Mouse (Mus musculus): Measurements from ENCODE around the gene Grid2ip. TPM values are rescaled to one million over a fixed set of nuclear protein-coding genes. Genes with fewer than 3 reads are reported as not detected.

Grid2ip gene
- polyA plus RNA-seq, 1 experiment from 2014 or later, result 0.36 TPM

DNA sequence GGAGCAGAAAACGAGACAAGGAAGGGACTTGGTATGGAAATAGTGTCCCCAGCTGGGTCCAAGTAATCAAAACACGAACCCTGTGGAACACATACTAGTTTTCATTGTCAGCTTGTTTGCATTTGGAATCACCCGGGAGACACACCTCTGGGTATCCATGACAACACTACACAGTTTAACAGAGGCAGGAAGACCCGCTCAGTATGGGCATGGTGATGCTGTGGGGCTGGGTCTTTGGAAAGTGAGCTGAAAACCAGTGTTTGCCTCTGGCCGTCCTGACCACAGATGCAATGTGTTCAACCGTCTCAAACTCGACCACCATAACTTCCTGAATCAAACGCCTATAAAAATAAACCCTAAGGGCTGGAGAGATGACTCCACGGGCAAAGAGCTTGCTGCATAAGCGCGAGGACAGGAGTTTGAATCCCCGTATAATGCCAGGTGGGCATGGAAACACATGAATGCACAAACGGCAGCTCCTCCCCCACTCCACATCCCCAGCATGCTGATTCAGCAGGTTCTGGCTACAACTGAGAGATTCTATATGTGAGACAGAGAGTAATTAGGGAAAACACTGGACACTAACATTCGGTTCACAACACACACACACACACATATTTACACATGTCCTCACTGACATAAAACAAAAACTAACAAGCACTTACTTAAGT, 22.6 kb upstream of the Grid2ip start:
- 74% methylated on average over 14 of the region's 14 CpGs for WGBS
- Histone ChIP-seq H3K9me3 (no peaks in the 10 kb centered on the region), H3K4me2 (replicated peaks) (no peak overlapping the region), H3K4me1 (replicated peaks) (peaks cover 8% of the 10 kb centered on the region), H3K36me3 (no peaks in the 10 kb centered on the region), H3K9ac (replicated peaks) (no peak overlapping the region), H3K27ac (no peak overlapping the region), H3K27me3 (no peaks in the 10 kb centered on the region), H3K4me3 (replicated peaks) (no peak overlapping the region)
- no peak for ATAC-seq

- ATAC-seq, result no peak
- no peak overlapping the region for H3K9ac ChIP-seq (replicated peaks)
- WGBS, result 82% methylated on average over 7 of the region's 7 CpGs
Measured at GRCm38 (mm10) chr5:143335089-143335460, 22.1 kb upstream of the Grid2ip start.

GRCm38 (mm10) chr5:143336559-143336958, 20.6 kb upstream of the Grid2ip start:
- WGBS, result 66% methylated on average over 6 of the region's 6 CpGs

More at GRCm38 (mm10) chr5:143335089-143335460, 22.1 kb upstream of the Grid2ip start:
- no peak overlapping the region for H3K4me2 ChIP-seq (replicated peaks)
- H3K27ac ChIP-seq, result no peak overlapping the region
- H3K4me1 ChIP-seq (replicated peaks), result peaks cover 2% of the 10 kb centered on the region
- no peaks in the 10 kb centered on the region for H3K36me3 ChIP-seq
- no peaks in the 10 kb centered on the region for H3K27me3 ChIP-seq
- H3K9me3 ChIP-seq, result no peaks in the 10 kb centered on the region
- no peak overlapping the region for H3K4me3 ChIP-seq (replicated peaks)

DNA sequence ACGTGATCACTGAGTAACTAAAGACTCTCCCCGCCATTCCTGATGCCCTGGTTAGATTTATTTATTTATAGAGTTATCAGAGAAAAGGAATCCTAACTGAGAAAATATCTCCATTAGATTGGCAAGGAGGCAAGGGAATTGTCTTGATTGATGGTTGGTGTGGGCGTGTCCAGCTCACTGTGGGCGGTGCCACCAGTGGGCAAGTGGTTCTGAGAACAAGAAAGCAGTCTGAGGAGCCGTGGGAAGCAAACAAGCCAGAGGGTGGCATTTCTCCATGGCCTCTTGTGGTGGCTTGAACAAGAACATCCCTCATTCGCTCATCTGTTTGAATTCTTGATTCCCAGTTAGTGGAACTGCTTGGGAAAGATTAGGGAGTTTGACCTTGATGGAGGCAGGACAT, 17.5 kb upstream of the Grid2ip start:
- no peak overlapping the region for H3K27ac ChIP-seq
- 55% methylated on average over 6 of the region's 6 CpGs for WGBS
- ATAC-seq, result no peak
- H3K4me1 ChIP-seq (replicated peaks), result no peaks in the 10 kb centered on the region
- no peaks in the 10 kb centered on the region for H3K27me3 ChIP-seq
- H3K36me3 ChIP-seq, result no peaks in the 10 kb centered on the region
- no peak overlapping the region for H3K4me3 ChIP-seq (replicated peaks)
- no peak overlapping the region for H3K4me2 ChIP-seq (replicated peaks)
- no peaks in the 10 kb centered on the region for H3K9me3 ChIP-seq
- no peak overlapping the region for H3K9ac ChIP-seq (replicated peaks)

More at GRCm38 (mm10) chr5:143336559-143336958, 20.6 kb upstream of the Grid2ip start:
- Histone ChIP-seq H3K4me3 (replicated peaks) (no peak overlapping the region), H3K27me3 (no peaks in the 10 kb centered on the region), H3K9me3 (no peaks in the 10 kb centered on the region), H3K27ac (no peak overlapping the region), H3K4me2 (replicated peaks) (no peak overlapping the region), H3K4me1 (replicated peaks) (no peaks in the 10 kb centered on the region), H3K9ac (replicated peaks) (no peak overlapping the region), H3K36me3 (no peaks in the 10 kb centered on the region)
- no peak for ATAC-seq

DNA sequence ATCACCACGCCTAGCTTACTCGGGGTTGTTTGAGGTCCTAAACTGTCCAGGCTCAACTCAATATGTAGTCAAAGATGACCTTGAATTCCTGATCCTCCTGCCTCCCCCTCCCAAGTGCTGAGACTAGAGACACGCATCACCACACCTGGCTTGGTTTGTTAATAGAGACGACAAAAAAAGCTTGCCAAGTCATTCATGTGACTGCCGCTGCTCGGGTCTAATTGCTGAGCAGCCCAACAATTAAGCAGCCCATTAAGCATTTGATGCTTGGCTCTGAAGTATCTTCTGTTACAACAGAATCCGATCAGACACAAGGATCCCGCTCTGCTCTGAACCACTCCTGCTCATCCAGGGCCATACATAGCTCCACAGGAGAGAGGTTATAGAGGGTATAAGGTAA, 10.8 kb upstream of the Grid2ip start:
- Histone ChIP-seq H3K36me3 (no peaks in the 10 kb centered on the region), H3K9ac (replicated peaks) (no peak overlapping the region), H3K4me1 (replicated peaks) (no peaks in the 10 kb centered on the region), H3K27me3 (no peaks in the 10 kb centered on the region), H3K4me2 (replicated peaks) (no peak overlapping the region), H3K4me3 (replicated peaks) (no peak overlapping the region), H3K9me3 (no peaks in the 10 kb centered on the region), H3K27ac (no peak overlapping the region)
- ATAC-seq, result no peak
- 76% methylated on average over 8 of the region's 8 CpGs for WGBS

DNA sequence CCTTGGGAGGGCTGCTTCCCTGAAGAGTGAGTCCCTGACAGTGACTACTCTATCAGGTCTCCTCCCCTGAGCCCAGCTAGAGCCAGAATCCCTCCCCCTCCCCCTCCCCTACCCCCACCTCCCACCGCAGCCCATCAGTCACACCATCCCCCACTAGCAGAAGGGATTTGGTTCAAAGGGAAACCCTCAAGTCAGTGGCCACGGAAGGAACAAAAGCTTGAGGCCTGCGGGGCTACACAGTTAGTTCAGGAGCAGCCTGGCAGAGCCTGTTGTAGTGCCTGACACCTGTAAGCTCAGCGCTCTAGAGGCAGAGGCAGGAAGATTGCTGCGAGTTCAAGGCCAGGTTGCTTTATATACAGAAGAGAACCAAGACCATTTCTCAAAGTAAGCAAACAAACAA, 1.1 kb upstream of the Grid2ip start:
- Histone ChIP-seq H3K4me2 (replicated peaks) (no peak overlapping the region), H3K4me3 (replicated peaks) (no peak overlapping the region), H3K27me3 (peaks cover 20% of the 10 kb centered on the region), H3K36me3 (no peaks in the 10 kb centered on the region), H3K9ac (replicated peaks) (no peak overlapping the region), H3K9me3 (0 out of 2 replicates have a peak, but pooled peaks cover 8% of the 10 kb centered on the region), H3K27ac (no peak overlapping the region), H3K4me1 (replicated peaks) (peaks cover 6% of the 10 kb centered on the region)
- WGBS, result 33% methylated on average over 5 of the region's 5 CpGs
- no peak for ATAC-seq

DNA sequence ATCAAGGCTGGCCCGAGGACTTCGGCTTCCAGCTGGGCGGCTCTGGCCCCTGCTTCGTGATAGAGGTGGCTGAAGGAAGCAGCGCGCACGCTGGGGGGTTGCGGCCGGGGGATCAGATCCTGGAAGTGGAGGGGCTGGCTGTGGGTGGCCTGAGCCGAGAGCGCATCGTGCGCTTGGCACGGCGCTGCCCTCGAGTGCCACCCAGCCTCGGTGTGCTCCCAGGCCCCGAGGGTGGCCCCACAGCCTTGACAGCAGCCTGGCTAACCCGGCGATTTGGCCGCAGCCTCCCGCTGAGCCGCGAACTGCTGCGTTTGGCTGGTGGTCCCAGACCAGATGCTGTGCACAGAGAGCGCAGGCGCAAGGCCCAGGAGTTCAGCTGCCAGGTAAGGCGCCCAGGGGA, 426 bp downstream of the Grid2ip start:
- Histone ChIP-seq H3K36me3 (no peaks in the 10 kb centered on the region), H3K9ac (replicated peaks) (0 out of 2 replicates have a peak overlapping the region, but pooled peaks have one; percentile 39), H3K27ac (no peak overlapping the region), H3K9me3 (0 out of 2 replicates have a peak, but pooled peaks cover 4% of the 10 kb centered on the region), H3K4me3 (replicated peaks) (peak overlapping the region; percentile 24), H3K4me2 (replicated peaks) (peak overlapping the region; percentile 47), H3K4me1 (replicated peaks) (peaks cover 6% of the 10 kb centered on the region), H3K27me3 (peaks cover 23% of the 10 kb centered on the region)
- ATAC-seq, result peak; percentile 11; the same call in 1 of the 2 replicates
- 7% methylated on average over 27 of the region's 28 CpGs for WGBS

DNA sequence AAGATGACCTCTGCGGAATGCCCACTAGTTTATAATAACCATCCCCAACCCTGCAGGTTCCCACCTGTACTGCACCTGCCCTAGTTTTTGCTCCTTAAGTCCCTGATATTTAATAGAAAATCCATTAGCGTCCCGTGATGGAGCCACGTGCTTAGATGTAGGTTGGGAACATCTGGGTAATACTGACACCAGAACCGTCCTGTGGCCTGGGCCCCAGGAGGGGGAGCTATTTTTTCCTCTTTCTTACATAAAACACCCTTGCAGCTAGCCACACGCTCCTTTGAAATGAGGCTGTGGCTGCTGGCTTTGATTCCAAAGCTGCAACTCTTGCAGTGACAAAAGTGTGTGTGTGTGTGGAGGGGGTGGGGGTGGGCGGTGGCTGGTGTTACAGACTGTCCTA, 2.1 kb downstream of the Grid2ip start:
- Histone ChIP-seq H3K4me1 (replicated peaks) (peaks cover 16% of the 10 kb centered on the region), H3K4me2 (replicated peaks) (no peak overlapping the region), H3K9me3 (no peaks in the 10 kb centered on the region), H3K4me3 (replicated peaks) (no peak overlapping the region), H3K36me3 (no peaks in the 10 kb centered on the region), H3K27ac (no peak overlapping the region), H3K27me3 (peaks cover 23% of the 10 kb centered on the region), H3K9ac (replicated peaks) (no peak overlapping the region)
- WGBS, result 37% methylated on average over 7 of the region's 7 CpGs
- ATAC-seq, result no peak

- Histone ChIP-seq H3K9me3 (no peaks in the 10 kb centered on the region), H3K4me2 (replicated peaks) (no peak overlapping the region), H3K27me3 (peaks cover 29% of the 10 kb centered on the region), H3K27ac (no peak overlapping the region), H3K36me3 (no peaks in the 10 kb centered on the region), H3K9ac (replicated peaks) (no peak overlapping the region), H3K4me3 (replicated peaks) (no peak overlapping the region), H3K4me1 (replicated peaks) (peaks cover 22% of the 10 kb centered on the region)
- WGBS, result 54% methylated on average over 5 of the region's 5 CpGs
- no peak for ATAC-seq
Measured at GRCm38 (mm10) chr5:143360000-143360399, 2.9 kb downstream of the Grid2ip start.

GRCm38 (mm10) chr5:143361428-143361827, 4.3 kb downstream of the Grid2ip start:
- ATAC-seq, result no peak
- 61% methylated on average over 7 of the region's 7 CpGs for WGBS
- H3K9ac ChIP-seq (replicated peaks), result no peak overlapping the region
- no peaks in the 10 kb centered on the region for H3K9me3 ChIP-seq
- H3K4me3 ChIP-seq (replicated peaks), result no peak overlapping the region
- peaks cover 22% of the 10 kb centered on the region for H3K4me1 ChIP-seq (replicated peaks)
- peaks cover 41% of the 10 kb centered on the region for H3K27me3 ChIP-seq
- H3K36me3 ChIP-seq, result no peaks in the 10 kb centered on the region
- H3K27ac ChIP-seq, result no peak overlapping the region
- no peak overlapping the region for H3K4me2 ChIP-seq (replicated peaks)

GRCm38 (mm10) chr5:143363678-143364615, 6.8 kb downstream of the Grid2ip start:
- Histone ChIP-seq H3K4me1 (replicated peaks) (peaks cover 16% of the 10 kb centered on the region), H3K36me3 (no peaks in the 10 kb centered on the region), H3K4me3 (replicated peaks) (peak overlapping the region; percentile 51), H3K27ac (no peak overlapping the region), H3K4me2 (replicated peaks) (peak overlapping the region; percentile 92), H3K27me3 (peaks cover 40% of the 10 kb centered on the region), H3K9me3 (no peaks in the 10 kb centered on the region), H3K9ac (replicated peaks) (peak overlapping the region; percentile 70)
- peak; percentile 72 for ATAC-seq
- WGBS, result 1% methylated on average over 47 of the region's 47 CpGs

- WGBS, result 75% methylated on average over 3 of the region's 3 CpGs
- Histone ChIP-seq H3K9ac (replicated peaks) (no peak overlapping the region), H3K4me2 (replicated peaks) (no peak overlapping the region), H3K27me3 (peaks cover 76% of the 10 kb centered on the region), H3K27ac (no peak overlapping the region), H3K36me3 (no peaks in the 10 kb centered on the region), H3K4me3 (replicated peaks) (no peak overlapping the region), H3K4me1 (replicated peaks) (peaks cover 29% of the 10 kb centered on the region), H3K9me3 (no peaks in the 10 kb centered on the region)
- no peak for ATAC-seq
Measured at GRCm38 (mm10) chr5:143367931-143368330, 10.8 kb downstream of the Grid2ip start.

Measured in midbrain, embryonic 13.5 days (tissue).